Mouse (Mus musculus) ES-E14 (cell line): Measurements from ENCODE around the gene Tns3. TPM values are rescaled to one million over a fixed set of nuclear protein-coding genes. Genes with fewer than 3 reads are reported as not detected.

Source experiments
- DNase-seq: peaks from one replicate; pipeline ENCODE4 v3.0.0-alpha.2; 2013; ENCODE audit warnings: low read depth, low spot score
- H3K27ac ChIP-seq: 2 replicates; pipeline ENCODE4 v1.5.1; 2012; ENCODE audit warnings: low read depth, mild to moderate bottlenecking, low read length, moderate library complexity, mixed read lengths; ENCODE audit not compliant: poor library complexity, insufficient read depth, severe bottlenecking
- H3K36me3 ChIP-seq: 2 replicates; pipeline ENCODE4 v1.6.1; 2012; ENCODE audit warnings: mild to moderate bottlenecking, low read length, moderate library complexity, mixed read lengths; ENCODE audit not compliant: control insufficient read depth, poor library complexity, insufficient read depth, severe bottlenecking
- H3K4me1 ChIP-seq, 2 experiments: fragments of 150-350 bp in 1 of 2; sonication (generic) in 1 of 2; 2 replicates each; pipeline ENCODE4 v1.6.1; 2012; ENCODE audit warnings: low read length in 2 of 2, mild to moderate bottlenecking in 1 of 2, mixed read lengths in 1 of 2; ENCODE audit not compliant: control insufficient read depth in 2 of 2, insufficient read depth in 2 of 2, poor library complexity in 1 of 2
- H3K4me3 ChIP-seq, 2 experiments: fragments of 150-350 bp in 1 of 2; sonication (generic) in 1 of 2; 2 replicates each; pipeline ENCODE4 v1.5.1; 2012; ENCODE audit warnings: low read length in 2 of 2, low read depth in 1 of 2, mild to moderate bottlenecking in 1 of 2, mixed read lengths in 1 of 2; ENCODE audit not compliant: insufficient read depth in 1 of 2, poor library complexity in 1 of 2, severe bottlenecking in 1 of 2
- H3K9ac ChIP-seq: 2 replicates; pipeline ENCODE4 v1.6.1; 2012; ENCODE audit warnings: low read depth, mild to moderate bottlenecking, low read length, mixed read lengths; ENCODE audit not compliant: poor library complexity, insufficient read depth, severe bottlenecking
- H3K9me3 ChIP-seq: fragments of 150-350 bp; sonication (generic); 2 replicates; pipeline ENCODE4 v1.6.1; 2012; ENCODE audit warnings: low read depth, mild to moderate bottlenecking, low read length; ENCODE audit not compliant: control insufficient read depth, insufficient read depth
- CHD2 ChIP-seq: IDR thresholded peaks from 2 replicates; pipeline ENCODE4 v1.6.1; 2014; ENCODE audit warnings: mild to moderate bottlenecking, low read depth, low read length, inconsistent platforms
- HCFC1 ChIP-seq: IDR thresholded peaks from 2 replicates; pipeline ENCODE4 v1.6.1; 2012; ENCODE audit warnings: low read length, inconsistent platforms, borderline replicate concordance; ENCODE audit not compliant: insufficient read depth
- MAFK ChIP-seq: IDR thresholded peaks from 2 replicates; pipeline ENCODE4 v1.6.1; 2014; ENCODE audit warnings: mild to moderate bottlenecking, low read depth, low read length, inconsistent platforms; ENCODE audit not compliant: insufficient read depth
- ZC3H11A ChIP-seq: IDR thresholded peaks from 2 replicates; pipeline ENCODE4 v1.6.1; 2012; ENCODE audit warnings: low read depth, mild to moderate bottlenecking, inconsistent platforms, low read length, borderline replicate concordance
- ZNF384 ChIP-seq: IDR thresholded peaks from 2 replicates; pipeline ENCODE4 v1.6.1; 2012; ENCODE audit warnings: low read depth, low read length, inconsistent platforms
- in situ Hi-C, 2 experiments: fragments of 600-800 bp; cut with MboI; formaldehyde crosslinking; loops; one replicate each; pipeline ENCODE4 v1.15.1; 2025; ENCODE audit warnings: low sequenced_read_pairs in 2 of 2, inconsistent platforms in 1 of 2; ENCODE audit not compliant: unreplicated experiment in 2 of 2
- total RNA-seq: library from RNA; depleted of rRNA; stranded (reverse); fragments of 300-350 nt; gene quantifications from 2 replicates; pipeline ENCODE4 v1.2.3, GENCODE M21; 2012

Tns3 gene
- total RNA-seq, 1 experiment, result 111 TPM

DNA sequence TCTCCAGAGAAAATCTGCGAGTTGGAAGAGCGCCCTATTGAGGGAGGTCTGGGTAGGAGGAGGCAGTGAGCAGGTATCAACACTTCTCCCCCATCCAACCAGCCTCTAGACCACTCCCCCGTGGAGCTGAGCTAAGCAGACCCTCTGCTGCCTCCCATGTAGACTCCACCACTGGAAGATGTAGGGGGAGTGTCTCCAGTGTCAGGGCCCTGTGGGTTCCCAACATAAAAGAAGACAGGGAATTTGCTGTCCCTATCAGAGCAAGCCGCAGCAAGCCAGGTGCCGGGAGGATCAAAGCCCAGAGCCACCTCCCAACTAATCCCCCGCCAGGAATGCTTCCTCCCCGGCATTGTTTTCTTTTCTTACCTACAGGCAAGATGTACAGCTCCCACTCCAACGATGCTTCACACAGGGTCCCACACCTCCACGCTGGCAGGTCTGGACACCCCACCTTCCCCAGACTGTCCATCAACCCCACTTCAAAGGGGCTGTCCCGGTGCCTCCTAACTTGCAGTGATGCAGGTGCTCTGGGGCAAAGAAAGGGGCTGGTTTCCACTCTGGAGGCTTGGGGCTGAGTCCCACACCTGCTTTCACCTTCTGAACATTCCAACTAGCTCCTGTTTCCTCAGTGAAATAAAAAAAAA is 22.6 kb downstream of the Tns3 start:
- H3K9ac ChIP-seq, result no peak overlapping the region
- in situ Hi-C loops, result no loop called here
- H3K4me1 ChIP-seq, result peaks cover 15 to 46% of the 10 kb centered on the region in 2 experiments; a peak in 3 of 4 replicates
- DNase-seq, result peak; percentile 76
- H3K4me3 ChIP-seq, result no peak overlapping the region
- TF ChIP-seq ZNF384 (no peak), CHD2 (no peak), ZC3H11A (no peak), MAFK (no peak), HCFC1 (no peak)
- H3K27ac ChIP-seq, result peak overlapping the region; percentile 18; the same call in 1 of the 2 replicates
- H3K9me3 ChIP-seq, result no peaks in the 10 kb centered on the region
- H3K36me3 ChIP-seq, result no peaks in the 10 kb centered on the region

GRCm38 (mm10) chr11:8639726-8640125 is 24.6 kb downstream of the Tns3 start:
- DNase-seq, result no peak
- no peak overlapping the region for H3K27ac ChIP-seq
- H3K9ac ChIP-seq, result no peak overlapping the region

DNA sequence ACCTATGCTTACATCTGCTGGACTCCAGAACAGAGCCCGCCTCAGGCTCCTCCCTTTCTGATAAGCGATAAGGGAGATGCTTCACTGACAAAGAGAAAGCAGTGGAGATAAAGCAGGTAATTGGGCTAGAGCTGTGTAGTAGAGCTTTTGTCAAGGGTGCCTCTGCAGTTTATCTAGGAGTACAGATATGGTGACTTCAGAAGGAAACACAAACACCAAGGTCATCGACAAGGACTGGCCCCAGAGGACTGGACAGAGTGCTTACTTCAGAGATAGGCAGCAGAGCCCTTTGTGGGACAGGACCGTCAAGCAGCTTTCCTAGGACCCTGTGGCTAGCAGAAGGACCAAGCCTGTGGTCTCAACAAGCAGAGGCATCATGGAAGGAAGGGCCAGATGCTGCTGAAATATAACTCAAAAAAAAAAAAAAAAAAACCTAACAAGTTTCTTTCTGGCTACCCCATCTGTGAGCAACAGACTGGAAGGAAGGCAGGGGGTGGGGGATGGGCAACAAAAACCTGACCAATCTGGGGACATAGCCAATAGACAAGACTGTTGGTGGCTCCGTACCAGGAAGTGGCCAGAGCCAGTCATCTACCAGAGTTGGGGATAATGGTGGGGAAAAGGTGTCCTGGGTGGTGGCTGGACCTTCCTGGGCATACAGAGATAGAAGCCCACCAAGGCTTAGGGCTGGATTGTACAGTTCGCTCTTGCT is 25.2 kb downstream of the Tns3 start:
- TF ChIP-seq MAFK (no peak), ZC3H11A (no peak), CHD2 (no peak), ZNF384 (peak; percentile 44; the same call in 1 of the 2 replicates), HCFC1 (no peak)
- Histone ChIP-seq H3K36me3 (no peaks in the 10 kb centered on the region), H3K9ac (no peak overlapping the region), H3K4me1 (peaks cover 20 to 56% of the 10 kb centered on the region in 2 experiments; a peak in 3 of 4 replicates), H3K9me3 (no peaks in the 10 kb centered on the region), H3K4me3 (no peak overlapping the region), H3K27ac (no peak overlapping the region)
- DNase-seq, result no peak
- in situ Hi-C loops, result no loop called here

More at GRCm38 (mm10) chr11:8639726-8640125, 24.6 kb downstream of the Tns3 start:
- Histone ChIP-seq H3K4me1 (peaks cover 20 to 53% of the 10 kb centered on the region in 2 experiments; a peak in 3 of 4 replicates), H3K36me3 (no peaks in the 10 kb centered on the region), H3K4me3 (no peak overlapping the region), H3K9me3 (no peaks in the 10 kb centered on the region)
- in situ Hi-C loops, result no loop called here
- TF ChIP-seq ZC3H11A (no peak), MAFK (no peak), ZNF384 (no peak)

DNA sequence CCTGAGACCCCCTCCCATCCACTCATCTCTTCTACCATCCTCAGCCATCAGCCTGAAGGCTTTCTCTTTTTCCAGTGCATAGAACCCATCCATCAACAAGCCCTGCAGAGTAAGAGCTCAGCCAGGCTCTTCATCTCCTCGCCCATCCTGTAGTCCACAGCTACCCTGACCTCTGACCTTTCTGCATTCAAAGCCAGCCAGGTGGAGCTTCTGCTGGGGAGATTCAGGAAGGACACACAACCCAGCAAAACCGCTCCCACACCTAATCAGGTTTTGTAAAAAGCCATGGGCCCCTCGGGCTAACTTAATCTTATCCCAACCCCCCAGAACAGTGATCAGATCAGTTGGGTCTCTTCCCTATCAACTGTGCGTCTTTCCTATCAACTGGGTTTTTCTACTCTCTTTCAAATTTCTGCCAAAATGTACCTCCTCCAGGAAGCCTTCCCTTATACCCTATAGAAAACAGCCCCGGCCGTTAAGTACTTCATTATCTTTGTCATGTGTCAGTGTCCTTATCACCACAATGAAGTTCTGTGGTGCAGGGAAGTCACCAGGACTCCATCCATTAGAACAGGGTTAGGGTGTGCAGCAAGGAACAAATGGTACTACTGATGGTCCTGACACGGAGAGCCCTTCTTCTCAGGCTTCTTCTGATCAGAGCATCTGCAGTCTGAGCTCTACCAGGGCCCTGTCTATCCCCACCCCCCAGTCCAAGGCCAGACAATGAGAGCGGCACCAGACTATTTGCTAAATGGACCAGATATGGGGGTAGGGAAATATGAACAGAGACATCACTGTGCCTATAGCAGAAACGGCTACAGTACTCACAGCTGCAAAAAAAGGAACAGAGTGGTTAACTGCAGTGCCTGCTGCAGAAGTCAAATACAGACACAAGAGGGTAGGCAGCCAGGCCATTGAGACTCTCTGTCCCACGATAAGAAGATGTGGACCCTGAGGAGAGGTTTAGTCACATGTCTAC is 26.6 kb downstream of the Tns3 start:
- no peaks in the 10 kb centered on the region for H3K36me3 ChIP-seq
- no peak overlapping the region for H3K9ac ChIP-seq
- H3K4me3 ChIP-seq, result no peak overlapping the region
- TF ChIP-seq CHD2 (no peak), ZNF384 (no peak), HCFC1 (no peak), MAFK (no peak), ZC3H11A (no peak)
- H3K9me3 ChIP-seq, result no peaks in the 10 kb centered on the region
- H3K4me1 ChIP-seq, result peaks cover 23 to 58% of the 10 kb centered on the region in 2 experiments; a peak in 3 of 4 replicates
- DNase-seq, result no peak
- in situ Hi-C loops, result no loop called here
- peak overlapping the region; percentile 61; the same call in 1 of the 2 replicates for H3K27ac ChIP-seq
